Mouse (Mus musculus) testis, postnatal 10 days (tissue): ENCODE results near the gene Tex44.
A peak's percentile ranks its signal among the peaks of the same experiment; 100 is the strongest.

Source experiments
- DNase-seq: peaks from one replicate; pipeline ENCODE4 v3.0.0; 2021; ENCODE audit warnings: low spot score

Gene Tex44

GRCm38 (mm10) chr1:86423879-86424278 lies 2.2 kb upstream of the Tex44 start:
- no peak for DNase-seq

GRCm38 (mm10) chr1:86424336-86424735 lies 1.8 kb upstream of the Tex44 start:
- DNase-seq = no peak

- DNase-seq = no peak
Observed at GRCm38 (mm10) chr1:86424835-86425547, 1.1 kb upstream of the Tex44 start.

- DNase-seq = peak; percentile 84
Observed at GRCm38 (mm10) chr1:86430056-86430455, 3.9 kb downstream of the Tex44 start.

- DNase-seq = no peak
Observed at GRCm38 (mm10) chr1:86432778-86433177, 6.6 kb downstream of the Tex44 start.

- DNase-seq = no peak
Observed at GRCm38 (mm10) chr1:86433359-86433758, 7.2 kb downstream of the Tex44 start.

GRCm38 (mm10) chr1:86434001-86434400 lies 7.9 kb downstream of the Tex44 start:
- DNase-seq = peak; percentile 76

GRCm38 (mm10) chr1:86434439-86435201 lies 8.5 kb downstream of the Tex44 start:
- DNase-seq = peak; percentile 100

- no peak for DNase-seq
Observed at GRCm38 (mm10) chr1:86435302-86435821, 9.2 kb downstream of the Tex44 start.

GRCm38 (mm10) chr1:86437219-86438013 lies 11.3 kb downstream of the Tex44 start:
- no peak for DNase-seq

- no peak for DNase-seq
Observed at GRCm38 (mm10) chr1:86438014-86438319, 11.8 kb downstream of the Tex44 start.

- DNase-seq = no peak
Observed at GRCm38 (mm10) chr1:86438501-86438900, 12.4 kb downstream of the Tex44 start.

- no peak for DNase-seq
Observed at GRCm38 (mm10) chr1:86439487-86440170, 13.5 kb downstream of the Tex44 start.

- DNase-seq = peak; percentile 97
Observed at GRCm38 (mm10) chr1:86440171-86440886, 14.2 kb downstream of the Tex44 start.

GRCm38 (mm10) chr1:86440887-86441723 lies 15.0 kb downstream of the Tex44 start:
- DNase-seq = peak; percentile 82

- no peak for DNase-seq
Observed at GRCm38 (mm10) chr1:86441724-86441979, 15.5 kb downstream of the Tex44 start.

GRCm38 (mm10) chr1:86441980-86442831 lies 16.1 kb downstream of the Tex44 start:
- DNase-seq = peak; percentile 91

GRCm38 (mm10) chr1:86442832-86443231 lies 16.7 kb downstream of the Tex44 start:
- no peak for DNase-seq

- DNase-seq = no peak
Observed at GRCm38 (mm10) chr1:86443386-86444172, 17.4 kb downstream of the Tex44 start.
